Mouse (Mus musculus): Measurements from ENCODE around the gene Efcab8.
"Not testable (repeated sequence)": the region's sequence is repeated elsewhere in the genome, so short reads cannot be mapped to it uniquely, and the experiment has no call there.

Efcab8 gene

DNA sequence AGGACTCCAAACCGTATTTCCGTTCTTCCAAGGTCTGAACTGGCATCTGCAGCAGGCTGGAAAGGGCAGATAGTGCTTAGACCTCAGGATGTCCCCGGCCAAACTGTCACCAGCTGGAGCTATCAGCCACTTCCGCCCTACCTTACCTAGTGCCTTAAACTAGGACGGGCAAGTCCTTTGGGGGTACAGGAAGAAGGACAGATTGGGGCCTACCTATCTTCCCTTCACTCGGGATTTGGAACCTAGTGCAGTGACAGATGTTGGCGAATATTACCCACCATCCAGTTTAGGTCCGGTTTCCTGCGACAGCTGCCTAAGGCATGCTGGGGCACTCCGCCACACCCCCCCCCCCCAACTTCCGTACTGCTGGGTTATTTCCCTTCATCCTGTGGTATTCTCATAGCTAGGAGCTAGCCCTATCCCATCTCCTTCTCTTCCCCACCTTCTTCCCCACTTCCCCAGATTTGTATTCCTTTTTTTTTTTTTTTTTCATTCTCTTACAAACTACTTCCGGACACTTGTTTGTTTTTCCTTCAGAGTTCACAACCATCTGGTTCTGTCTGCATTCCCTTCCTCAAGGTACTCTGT, at the start of gene Efcab8:
Gene Efcab8 (plus strand): TSS at position 538 of the 588 bp plus-strand sequence.
- peak; percentile 90 for DNase-seq

DNA sequence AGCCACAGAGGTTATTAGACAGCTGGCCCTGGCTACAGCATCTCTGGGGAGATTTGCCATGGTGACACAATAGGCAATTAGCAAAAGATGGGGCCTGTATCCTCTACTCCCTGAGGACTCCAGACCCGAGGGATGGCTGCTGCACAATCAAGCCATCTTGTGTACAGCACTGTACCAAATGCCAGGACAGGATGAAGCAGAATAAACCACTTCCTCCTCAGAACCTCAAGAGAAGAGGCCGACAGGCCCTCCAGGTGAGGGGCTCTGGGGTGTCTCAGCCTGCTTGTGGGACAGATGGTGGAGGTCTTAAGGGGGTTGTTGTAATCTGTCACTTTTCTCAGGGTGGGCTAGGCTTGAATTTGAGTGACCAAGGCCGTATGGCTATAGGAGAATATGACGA, 45.7 kb upstream of the Efcab8 start:
- DNase-seq: no peak

DNA sequence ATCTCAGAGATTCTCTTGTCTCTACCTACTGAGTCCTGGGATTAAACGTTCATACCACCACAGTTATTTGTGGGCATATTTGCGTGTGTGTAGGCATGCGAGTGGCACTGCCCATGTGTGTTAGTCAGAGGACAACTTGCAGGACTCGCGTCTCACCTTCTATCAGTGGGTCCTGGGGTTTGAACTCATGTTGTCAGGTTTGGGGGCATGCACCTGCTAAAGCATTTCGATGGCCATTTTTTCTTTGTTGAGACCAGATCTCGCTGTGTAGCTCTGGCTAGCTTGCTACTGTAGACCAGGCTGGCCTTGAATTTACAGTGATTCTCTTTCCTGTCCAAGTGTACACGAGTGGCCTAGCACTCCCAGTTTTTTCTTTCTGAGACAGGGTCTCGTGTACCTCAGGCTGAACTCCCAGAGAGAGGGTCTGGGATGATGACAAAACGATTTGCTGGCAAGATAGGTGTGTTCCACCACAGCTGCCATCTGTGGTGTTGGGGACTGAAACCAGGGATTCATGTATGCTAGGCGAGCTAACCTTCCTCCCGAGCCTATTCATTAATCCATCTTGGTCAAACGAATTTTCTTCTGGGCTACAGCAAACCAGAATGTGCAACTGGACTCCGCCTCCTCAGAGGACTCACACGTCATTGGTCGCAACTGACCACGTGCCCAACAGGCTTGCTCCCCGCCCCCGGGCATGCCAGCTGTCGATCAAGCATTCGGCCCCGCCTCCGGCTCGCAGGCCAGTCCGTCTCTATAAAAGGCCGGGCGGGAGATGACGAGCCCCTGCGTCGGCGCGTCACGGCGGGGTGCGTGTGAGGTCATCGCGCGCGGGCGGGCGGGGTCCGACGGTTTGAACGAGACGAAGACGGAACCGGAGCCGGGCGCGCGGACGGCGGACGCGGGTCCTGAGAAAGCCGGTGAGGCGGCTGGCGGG, 39.0 kb upstream of the Efcab8 start, which contains the start of gene Mapre1:
Gene Mapre1 (plus strand): TSS at position 775 of the 937 bp plus-strand sequence.
- DNase-seq: peak; percentile 100

DNA sequence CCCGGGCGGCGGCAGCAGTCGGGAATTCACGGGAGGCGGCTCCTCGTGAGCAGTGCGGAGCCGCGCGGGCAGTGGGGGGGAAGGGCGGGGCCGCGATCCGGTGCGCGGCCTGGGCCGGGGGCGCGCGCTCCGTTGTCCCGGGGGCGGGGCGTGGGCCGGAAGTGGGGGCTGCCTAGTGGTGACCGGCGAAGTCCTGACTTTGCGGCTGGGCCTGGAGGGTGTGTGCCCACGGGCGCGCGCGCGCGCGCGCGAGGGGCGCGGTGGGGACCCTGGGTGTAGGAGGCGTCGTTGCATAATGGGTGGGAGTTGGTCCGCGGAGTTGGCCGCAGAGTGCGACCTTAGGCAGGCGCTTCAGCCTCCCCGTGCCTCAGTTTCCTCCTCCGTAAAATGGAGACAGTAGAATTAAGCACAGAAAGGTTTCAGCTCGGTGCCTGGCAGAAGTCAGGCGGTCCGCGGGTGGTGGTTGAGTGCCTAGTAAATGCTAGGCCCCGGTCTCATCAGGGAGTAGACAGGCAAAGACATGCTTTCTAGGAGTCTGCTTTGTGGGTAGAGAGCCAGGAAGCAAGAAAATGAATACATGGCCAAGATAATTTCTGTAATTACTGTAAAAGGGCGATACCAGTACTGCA, 38.2 kb upstream of the Efcab8 start:
- DNase-seq: no peak

DNA sequence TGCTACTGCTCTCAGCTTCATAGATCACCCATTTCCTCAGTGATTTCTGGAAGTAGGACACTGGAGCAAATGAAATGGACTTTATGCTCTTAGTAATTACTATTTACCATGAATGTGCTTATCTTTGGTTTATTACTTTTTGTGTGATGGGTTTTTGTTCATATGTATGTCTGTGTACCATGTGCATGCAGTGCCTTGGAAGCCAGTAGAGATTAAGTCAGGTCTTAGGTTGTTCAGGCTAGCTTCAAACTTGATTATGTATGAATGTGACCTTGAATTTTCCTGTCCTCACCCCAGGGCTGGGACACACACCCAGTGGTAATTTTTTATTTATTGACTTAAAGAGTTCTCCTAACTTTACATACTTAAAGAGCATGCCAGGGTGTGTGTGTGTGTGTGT, 31.7 kb upstream of the Efcab8 start:
- DNase-seq: no peak

DNA sequence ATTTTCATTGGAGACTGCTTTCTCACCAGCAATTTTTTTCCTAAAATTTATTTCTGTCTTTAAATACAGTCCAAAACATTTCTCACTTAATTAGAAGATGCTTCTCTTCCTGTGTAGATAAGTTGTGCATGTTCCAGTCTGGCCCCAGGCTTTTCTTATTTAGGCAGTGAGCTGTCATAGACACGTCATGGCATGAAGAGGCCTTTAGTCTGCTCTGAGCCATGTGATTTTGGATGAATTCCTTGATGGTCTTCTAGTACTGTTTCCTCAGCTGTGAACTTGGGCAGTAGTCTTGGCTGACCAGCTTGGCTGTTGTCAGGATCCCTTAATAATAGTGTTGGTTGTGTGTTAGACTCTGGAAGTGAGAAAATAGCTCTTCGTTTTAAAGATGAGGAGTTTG, 29.4 kb upstream of the Efcab8 start:
- no peak for DNase-seq

DNA sequence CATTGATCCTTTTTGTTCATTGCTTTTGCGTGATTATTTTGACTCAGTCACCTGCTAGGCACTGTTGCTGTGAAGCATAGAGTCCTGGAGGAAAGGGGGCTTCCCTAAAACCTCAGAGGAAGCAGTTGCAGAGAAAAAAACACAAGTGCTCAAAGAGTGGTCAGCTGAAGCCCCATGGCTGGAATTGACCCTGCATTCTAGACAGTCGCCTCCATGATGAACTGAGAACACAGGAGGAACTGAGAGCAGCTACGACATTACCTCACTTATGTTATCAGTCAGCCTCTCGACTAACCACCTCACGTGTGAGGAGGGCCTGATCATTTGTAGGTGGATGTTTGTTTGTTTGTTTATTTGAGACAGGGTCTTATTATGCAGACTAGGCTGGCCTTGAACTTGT, 17.6 kb upstream of the Efcab8 start:
- no peak for DNase-seq

DNA sequence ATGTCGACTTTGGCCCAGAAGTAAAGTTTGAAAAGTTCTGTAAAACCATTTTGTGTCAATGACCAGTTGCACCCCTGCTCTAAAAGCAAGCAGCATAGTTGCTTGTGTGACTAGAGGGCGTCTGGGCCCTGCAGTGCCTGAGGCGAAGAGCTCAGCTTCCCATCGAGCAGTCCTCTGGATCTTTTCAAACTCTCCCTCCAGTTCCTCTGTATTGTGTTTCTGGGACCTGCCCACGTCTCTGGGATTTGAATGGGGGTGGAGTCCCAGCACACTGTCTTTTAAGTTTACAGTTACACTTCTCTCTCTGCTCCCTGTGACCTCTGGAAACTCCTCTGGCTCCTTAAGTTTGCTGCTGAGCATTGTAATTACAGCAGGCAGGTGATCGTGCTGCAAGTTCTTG, 12.2 kb upstream of the Efcab8 start:
- no peak for DNase-seq

DNA sequence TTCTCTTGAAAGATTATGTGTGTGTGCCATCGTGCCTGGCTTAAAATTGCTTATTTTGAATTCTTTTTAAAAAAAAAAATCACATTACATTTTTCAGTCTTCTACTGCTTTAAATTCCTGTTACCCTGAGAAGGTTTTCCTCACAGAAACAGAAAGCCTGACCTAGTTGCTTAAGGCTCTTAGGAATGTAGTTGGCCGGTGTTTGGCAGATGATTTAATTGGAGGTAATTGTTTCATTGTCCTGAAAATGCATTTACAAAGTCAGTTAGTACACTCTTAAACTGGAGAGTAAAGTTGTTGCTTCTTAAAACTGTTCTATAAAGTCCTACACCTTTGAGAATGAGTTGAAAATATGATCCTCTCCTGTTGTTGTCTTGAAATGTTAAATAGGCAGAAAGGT, 10.8 kb upstream of the Efcab8 start:
- DNase-seq: no peak

DNA sequence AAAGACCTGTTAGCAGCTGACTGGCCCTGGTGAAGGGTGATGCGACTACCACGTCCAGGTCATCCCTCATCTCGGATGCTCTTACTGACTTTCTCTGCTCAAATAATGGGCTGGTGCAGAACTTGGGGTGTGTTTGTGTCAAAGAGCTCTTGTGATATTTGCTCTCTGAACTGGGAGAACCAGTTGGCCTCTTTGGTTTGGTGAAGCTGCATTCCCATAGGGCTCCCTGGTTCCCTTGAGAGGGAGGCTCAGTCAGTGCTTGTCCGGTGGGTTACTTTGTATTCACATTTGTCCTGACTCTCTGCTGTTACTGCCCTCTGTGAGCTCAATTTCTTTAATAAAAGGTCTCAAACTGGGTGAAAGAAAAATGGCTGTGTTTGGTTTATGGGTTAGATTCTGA, 6.8 kb upstream of the Efcab8 start:
- no peak for DNase-seq

DNA sequence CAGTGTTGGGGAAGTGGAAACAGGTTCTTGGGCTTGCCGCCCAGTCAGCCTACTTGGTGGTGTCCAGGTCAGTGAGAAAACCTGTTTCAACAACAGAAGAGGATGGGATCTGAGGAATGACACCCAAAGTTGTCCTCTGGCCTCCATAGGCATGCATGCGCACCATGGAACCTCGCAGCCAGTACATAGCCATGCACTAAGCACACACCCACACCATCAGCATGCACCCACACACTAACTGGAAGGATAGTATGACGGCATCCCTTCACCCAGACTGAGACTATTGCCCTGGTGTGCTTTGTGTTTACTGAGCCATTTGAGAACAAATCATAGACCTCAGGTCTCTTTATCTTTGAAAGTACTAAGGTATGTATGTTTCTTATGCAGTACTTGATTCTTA, 4.3 kb upstream of the Efcab8 start:
- peak; percentile 57 for DNase-seq

DNA sequence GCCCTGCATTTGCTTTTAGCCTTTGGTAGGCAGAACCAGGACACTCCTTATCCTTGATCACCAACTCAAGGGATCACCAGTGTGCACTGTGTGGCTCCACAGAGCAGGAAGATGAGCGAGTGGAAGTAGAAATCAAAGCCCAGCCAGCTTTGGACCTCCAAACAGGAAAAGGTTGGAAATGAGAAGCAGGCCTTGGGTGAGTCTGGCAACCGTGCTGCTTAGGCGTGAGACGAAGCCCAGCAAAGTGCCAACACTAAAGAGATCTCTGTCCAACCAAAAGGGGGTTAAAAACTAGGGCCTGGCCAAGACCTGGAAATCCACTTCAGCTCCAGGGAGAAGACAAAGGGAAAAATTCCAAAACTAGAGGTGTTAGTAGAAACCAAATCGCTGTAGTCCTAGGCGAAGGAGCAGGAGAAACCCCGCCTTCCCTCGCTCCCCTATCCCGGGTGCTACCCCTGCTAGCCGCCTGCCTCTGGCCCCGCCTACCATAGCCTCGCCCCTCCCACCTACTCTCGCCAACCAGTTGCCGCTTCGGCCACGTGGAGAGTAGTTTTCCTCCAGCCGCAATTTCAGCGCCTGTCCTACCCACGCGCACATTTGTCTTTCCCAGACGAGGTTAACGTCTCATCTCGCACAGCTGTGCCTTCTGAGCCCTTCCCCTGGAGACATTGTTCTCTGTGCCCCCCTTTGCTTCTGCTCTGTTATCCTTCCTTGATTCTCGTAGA, 931 bp upstream of the Efcab8 start:
- peak; percentile 97 for DNase-seq

DNA sequence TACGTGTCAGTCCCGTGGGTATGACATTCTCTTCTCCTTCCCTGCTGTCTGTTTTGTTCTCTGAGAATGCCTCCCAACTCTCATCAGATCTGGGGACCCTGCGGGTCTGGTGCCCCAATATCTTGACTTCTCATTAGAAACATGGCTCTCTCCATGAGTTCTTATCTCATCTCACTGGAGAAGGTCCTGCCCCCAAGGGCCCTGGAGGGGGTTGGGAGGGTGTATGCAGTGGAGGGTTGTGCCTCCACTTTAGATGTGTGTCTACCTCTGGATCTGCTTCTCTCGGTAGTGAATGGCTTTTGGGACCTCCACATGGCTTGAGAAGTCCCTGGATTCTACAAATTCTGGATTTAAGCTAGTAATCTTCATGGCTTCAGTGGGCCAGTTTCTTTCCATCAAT, 1.4 kb downstream of the Efcab8 start:
- no peak for DNase-seq

DNA sequence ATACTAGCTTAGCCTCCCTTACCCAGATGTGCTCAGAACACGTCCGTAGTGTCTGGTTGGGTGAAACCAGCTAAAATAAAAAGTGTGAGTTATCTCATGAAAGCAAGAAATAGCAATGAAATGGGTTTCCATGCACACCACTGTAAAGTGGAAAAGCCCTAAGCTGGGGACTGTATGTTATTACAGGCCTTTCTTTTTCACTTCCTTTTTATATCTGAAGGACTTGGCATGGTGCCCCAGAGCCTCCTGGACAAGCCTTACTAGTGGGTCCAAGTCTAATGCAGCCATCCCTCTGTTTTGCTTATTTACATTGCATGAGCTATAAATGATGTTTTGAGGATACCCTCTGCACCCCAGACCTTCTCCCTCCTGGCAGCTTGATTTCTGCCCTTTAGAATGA, 4.9 kb downstream of the Efcab8 start:
- no peak for DNase-seq

DNA sequence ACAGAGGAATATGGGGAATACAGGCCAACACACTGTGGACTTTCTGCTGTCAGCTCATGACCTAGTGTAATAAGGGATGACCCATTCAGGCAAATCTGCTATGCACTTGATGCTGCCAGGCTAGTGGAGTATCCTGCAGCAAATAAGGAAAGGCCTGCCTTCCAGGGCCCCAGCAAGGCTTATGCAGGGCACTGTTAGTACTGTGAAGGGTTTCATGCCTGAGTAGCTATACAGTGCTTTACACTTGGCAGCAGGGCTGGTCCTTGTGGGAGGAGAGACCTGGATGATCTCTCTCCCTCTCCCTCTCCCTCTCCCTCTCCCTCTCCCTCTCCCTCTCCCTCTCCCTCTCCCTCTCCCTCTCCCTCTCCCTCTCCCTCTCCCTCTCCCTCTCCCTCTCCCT, 13.6 kb downstream of the Efcab8 start:
- DNase-seq: no peak

DNA sequence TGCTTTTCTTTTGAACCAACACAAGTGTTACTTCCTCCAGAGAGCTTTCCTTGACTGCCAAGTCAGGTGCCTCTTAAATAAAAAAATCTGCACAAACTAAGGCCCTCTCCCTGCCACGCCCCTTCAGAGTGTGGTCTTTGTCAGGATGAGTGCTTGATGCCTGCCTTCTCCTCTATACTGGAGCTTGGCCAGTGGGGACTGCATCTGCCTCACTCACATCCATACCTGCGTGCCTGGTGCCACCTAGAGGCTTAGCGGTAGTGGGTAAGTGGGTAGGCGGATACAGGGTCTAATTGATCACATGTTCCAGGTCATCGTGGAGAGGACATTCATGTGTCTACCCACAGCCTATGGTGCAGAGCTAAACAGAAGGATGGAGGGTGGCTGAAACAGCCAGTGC, 15.4 kb downstream of the Efcab8 start:
- DNase-seq: no peak

DNA sequence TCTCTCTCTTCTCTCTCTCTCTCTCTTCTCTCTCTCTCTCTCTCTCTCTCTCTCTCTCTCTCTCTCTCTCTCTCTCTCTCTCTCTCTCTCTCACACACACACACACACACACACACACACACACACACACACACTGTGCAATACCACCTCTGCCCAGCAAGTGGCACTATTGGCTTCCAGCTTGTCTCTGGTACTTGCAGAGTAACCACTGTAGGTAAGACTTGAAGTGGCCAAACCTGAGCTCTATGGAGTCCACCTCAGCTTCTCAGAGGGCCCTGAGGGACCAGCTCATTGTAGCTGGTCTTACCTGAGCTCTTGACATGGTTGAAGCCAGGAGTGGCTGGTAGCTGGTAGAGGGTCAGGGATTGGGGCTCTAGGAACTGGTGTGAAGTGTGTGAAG, 27.7 kb downstream of the Efcab8 start:
- not testable (repeated sequence) for DNase-seq

DNA sequence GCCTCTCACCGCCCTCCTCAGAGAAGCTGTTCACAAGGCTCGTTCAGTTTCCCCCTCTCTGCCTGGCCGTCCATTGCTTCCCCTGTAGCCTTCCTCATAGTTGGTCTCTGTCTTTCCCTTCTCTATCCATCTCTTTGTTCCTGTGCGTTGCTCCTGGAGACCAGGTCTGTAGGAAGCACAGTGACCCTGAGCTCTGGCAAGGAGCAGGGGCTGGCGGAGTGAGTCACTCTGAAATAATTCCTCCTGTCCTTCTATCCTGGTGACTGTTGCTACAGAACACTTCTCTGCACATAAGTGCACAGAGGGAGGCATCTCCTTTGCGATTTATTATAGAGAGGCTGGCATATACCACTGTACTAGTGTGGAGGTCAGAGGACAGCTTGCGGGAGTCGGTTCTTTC, 28.4 kb downstream of the Efcab8 start:
- DNase-seq: no peak

DNA sequence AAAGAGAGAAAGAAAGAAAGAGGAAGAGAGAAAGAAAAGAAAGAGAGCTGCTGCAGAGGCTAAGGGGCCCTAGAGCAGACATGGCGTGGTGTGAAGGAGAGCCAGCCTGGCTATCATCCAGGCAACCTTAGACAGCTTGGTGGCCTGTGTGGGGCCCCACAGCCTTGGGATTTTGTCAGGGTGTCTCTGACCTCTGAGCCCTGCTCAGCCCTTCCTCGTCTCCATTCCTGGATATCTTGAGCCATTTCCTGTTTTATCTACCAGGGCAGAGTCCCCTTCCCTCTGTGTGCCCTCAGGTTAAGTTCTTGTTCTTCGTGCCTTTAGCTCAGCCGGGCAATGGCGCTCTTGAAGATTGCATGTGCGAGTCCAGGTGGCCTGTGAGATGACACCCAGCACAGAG, 29.1 kb downstream of the Efcab8 start:
- no peak for DNase-seq

DNA sequence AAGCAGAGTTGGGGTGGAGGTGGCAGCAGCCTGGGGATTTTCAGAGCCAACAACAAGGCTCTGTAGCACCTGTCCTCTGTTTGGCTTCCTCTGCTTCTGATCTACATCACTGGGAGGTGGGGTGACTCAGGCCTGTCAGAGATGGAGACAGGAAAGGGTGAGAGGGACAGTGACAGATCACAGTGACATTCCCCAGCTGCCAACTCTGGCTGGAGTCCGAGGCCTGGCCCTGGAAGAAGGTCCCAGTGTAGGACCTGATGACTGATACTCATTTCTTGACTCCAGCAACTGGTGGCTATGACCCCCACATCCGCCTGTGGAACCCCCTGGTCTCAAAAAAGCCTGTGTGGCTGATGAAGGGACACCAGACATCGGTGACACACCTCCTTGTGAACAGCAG, 30.2 kb downstream of the Efcab8 start:
- DNase-seq: no peak

DNA sequence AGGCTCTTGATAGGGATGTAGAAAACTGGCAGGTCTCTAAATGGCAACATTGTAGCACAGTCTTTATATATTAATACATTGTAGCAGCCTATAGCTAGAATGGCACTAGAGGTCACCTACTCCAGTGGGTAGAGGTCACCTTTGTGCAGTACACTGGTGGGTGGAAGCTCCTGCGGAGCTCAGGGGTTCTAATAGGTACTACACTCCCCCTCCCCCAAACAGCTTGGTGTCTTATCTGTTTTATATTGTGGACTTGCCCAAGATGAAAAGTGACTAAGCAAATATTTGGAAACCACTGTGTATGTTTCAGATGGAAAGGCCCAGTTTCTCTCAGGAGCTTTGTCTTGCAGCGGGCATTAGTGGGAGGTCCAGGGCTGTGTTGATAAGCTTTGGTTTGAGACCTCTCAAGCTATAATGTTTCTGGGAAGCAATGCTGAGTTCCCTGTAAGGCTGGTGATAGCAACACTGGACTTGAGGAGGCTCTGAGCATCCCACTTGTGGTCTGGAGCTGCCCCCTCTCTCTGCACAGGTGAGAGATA, 42.3 kb downstream of the Efcab8 start:
- DNase-seq: no peak

DNA sequence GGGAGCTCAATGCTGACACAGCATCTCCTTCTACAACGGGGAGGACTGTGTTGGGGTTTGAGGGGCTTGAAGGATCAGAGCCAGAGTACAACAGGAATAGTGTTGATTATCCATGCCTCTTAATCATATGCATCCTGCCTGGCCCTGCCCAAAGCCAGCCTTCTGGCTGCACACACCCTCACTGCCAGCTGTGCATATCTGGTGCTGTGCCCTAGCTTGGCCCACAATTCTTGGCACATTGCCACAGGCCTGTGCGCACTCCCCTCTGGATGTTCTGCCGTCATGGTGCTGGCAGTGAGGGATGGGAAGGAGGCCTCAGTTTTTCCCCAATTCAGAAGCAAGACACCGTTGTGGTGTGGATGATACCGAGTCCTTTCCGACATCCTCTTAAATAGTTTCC, 44.9 kb downstream of the Efcab8 start:
- DNase-seq: no peak

DNA sequence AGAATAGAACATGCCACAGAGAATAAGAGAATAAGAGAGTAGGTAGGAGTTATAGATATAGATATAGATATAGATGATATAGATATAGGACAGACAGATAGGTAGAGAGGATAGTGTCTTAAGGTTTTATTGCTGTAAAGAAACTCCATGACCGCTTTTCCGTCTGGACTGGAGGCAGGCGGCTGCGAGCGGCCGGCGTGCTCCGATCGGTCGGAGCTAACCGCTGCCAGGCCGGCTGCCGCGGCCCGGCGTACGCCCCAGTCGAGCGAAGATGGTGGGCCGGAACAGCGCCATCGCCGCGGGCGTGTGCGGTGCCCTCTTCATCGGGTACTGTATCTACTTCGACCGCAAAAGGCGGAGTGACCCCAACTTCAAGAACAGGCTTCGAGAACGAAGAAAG, 46.2 kb downstream of the Efcab8 start:
- DNase-seq: not testable (repeated sequence)
